Mouse (Mus musculus): Measurements from ENCODE around the gene Zfp758.
"Not testable (repeated sequence)": the region's sequence is repeated elsewhere in the genome, so short reads cannot be mapped to it uniquely, and the experiment has no call there.

Zfp758 gene

DNA sequence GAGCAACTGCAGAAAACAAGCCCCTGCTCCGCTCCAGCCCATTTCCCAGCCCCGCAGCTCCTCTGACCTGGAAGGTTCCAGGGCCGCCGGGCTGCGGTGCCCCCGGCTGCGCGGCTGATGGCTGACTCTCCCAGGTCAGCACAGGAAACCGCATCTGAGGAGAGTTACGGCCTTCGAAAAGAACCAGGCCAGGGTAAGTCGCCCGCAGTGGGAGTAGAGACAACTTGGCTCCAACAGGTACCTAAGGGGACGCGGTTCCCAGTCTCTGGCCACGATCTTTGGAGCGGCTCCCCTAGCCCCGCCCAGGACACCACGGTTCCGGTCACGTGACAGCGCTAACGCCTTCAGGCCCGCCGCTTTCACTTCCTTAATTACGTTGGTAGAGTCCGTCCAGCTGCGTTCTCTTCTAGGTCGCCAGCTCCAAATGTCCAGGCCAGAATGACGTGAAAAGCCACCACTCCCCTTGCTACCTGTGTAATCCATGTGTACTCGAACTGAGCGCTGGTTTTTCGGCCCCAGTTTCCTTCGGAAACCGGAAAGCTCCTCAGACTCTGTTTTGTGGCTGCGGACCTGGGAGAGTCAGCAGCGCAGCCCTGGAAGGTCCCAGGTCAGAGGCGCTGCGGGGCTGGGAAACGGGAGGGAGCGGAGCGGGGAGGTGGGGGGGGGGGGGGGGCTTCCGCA lies at the start of gene Zfp758, which contains the start of gene Zfp944:
Gene Zfp758 (plus strand): TSS at position 353 of the 681 bp plus-strand sequence.
Gene Zfp944 (minus strand): TSS at position 300 of the 681 bp plus-strand sequence.
- DNase-seq, result peak; percentile 24 to 54

DNA sequence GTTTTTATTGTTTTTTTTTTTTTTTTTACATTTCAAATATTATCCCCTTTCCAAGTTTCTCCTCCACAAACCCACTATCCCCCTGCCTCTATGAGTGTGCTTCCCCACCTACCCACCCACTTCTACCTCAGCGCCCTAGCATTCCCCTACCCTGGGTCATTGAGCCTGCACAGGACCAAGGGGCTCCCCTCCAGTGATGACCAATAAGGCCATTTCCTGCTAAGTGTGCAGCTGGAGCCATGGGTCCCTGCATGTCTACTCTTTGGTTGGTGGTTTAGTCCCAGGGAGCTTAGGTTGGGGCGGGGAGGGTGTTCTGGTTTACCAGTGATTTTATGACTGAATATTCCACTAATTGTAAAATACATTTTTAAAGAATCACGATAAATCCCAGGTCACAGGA lies 47.0 kb upstream of the Zfp758 start:
- DNase-seq, result peak; percentile 2

DNA sequence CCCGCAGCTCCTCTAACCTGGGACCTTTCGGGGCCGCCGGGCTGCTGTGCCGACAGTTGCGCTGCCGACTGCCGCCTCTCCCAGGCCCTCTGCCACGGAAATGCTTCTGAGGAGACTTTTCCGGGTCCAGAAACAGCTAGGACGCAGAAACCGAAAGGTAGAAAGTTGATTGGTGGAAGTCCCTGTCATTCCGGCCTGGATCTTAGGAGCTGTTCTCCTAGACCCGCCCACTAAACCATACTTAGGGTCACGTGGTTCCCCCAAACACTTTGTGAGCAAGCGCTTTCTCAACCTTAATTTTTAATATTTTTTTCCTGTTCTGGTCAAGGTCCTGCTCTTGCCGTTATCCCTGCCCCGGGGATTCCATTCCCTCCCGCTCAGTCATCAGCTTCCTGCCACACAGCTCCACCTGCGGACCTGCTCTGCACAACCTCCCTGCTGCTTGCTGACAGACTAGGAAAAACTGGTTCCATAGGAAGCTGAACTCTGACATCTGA lies 46.5 kb upstream of the Zfp758 start, which contains the start of gene CT030661.1:
Gene CT030661.1 (minus strand): TSS at position 108 of the 497 bp plus-strand sequence.
- peak; percentile 81 to 92 for DNase-seq

DNA sequence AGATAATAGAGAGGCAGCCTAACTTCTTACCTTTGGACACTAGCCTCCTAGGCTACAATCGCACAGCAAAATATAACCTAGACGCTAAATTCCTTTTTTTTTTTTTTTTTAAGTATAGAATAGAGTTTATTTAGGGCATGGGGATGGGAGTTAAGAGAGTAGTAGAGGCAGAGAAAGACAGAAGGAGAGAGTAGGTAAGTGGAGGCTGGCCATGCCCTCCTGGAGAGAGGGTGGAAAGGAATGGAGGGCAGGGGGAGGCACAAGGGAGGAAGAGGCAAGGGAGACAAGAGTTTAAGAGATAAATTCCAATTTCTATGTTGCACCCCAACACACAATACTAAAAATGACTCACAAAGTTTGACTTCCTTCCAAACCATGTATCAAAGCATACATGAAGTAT lies 46.0 kb upstream of the Zfp758 start:
- not testable (repeated sequence) for DNase-seq

DNA sequence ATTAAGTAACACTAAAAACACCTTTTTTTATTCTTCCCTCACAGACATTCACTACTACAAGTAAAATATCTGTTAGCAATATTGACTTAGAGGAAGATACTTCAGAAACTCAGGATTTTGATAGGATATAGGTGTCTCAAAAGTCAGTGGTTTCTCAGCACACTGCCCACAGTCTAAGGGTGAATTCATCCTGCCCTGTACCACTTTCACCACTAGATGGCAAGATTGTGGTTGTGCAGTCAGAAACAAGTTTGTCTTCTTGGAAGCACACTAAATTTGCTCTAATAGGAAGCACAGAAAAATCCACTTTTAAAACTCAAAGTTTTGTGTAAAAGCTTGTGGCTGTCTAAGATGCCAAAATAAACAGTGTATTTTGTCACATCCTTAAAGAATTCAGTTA lies 8.5 kb upstream of the Zfp758 start:
- DNase-seq, result no peak

DNA sequence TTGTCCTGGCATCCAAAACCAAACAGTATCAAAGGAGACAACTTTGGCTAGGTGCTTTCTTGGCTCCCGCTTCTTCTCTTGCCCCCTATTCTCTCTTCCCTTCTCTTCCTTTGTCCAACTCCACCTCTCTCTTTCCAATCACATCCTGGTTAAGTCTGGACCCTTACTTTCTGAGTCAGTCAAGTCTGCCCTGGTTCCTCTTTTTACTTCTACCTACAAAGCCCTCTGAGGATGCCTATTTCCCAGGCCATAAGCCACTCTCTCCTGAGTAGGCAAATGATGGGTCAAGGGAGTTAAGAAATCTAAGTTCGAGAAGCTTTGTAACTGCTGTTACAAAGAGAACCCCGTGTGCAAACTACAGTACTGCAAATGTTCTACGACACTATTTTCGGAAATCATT lies 681 bp upstream of the Zfp758 start:
- DNase-seq, result no peak

DNA sequence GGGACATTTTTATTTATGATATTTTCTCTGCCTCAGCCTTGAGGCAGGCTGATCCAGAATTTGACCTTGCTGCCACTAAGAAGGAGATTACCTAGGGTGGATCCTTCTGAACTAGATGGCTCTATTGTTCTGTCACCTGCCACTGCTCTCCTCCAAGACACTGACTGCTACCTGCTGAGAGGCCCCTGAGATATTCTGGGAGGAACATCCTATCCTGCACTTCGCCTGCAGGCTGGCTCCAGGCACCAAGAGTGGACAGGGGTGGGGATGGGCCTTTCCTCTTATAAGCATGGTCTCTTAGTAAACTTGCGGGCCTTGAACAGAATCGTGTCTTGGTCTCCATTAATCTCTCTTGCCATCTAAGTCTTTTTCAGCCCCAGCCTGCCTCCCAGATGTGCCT lies 2.6 kb downstream of the Zfp758 start:
- DNase-seq, result no peak

DNA sequence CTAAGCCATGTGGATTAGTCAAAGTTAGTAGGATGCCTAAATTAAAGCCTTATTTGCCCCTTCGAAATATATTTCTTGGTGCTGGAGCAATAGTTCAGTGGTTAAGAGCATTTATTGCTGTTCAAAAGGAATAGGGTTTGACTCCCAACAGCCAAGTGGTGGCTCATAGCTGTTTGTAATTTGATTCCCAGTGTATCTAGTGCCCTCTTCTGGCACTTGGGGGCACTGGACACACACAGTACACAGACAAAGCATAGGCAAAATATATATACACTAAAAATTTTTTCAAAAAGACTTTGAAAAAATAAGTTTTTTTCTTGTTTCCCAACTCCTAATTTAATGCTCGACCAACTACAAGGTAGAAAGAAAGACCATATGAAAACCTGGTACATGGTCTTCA lies 49.5 kb downstream of the Zfp758 start:
- DNase-seq, result peak in 1 of 2 experiments; percentile 12

DNA sequence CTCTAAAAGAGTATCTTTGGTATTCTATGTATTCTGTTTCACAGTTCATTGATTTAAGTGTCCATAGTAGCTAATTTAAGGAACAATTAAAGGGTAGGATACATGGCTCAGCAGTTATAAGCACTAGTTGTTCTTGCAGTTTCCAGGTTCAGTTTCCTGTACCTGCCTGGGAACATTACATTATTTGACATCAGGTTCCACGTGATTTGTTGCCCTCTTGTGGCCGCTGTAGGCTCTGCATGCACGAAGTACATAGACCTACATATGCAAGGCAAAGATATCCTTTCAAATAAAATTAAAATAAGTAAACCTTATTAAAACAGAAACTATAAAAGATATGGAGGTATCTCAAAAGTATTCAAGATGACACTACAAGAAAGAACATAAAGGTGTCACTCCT lies 56.3 kb downstream of the Zfp758 start:
- DNase-seq, result peak; percentile 66 to 75

DNA sequence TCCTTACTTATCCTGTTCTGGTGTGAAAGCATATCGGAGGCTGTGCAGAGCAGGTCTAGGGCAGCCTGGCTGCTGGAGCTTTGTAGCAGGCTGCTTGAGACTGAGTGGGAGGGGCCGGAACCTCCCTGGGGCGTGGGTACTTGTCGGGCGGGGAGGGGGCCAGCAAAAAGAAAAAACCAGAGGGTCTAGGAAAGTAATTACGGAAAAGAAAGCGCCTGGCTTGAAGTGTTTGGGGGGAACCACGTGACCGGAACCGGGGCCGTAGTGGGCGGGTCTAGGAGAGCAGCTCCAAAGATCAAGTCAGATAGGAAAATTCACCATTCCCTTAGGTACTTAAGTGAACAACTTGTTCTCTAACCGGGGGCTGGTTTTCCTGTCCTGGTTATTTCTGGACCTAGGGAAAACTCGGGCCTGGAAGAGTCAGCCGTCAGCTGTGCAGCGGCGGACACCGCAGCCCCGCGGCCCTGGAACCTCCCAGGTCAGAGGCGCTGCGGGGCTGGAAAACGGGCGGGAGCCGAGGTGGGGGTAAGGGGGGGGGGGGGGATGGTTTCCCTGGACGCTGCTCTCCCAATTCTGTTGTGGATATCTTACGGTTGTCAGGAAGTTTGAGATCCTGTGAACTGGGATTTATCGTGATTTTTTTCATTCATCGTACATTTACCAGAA lies 62.8 kb downstream of the Zfp758 start, which contains the start of gene Zfp946:
Gene Zfp946 (plus strand): TSS at position 271 of the 666 bp plus-strand sequence.
- peak; percentile 74 to 76 for DNase-seq

DNA sequence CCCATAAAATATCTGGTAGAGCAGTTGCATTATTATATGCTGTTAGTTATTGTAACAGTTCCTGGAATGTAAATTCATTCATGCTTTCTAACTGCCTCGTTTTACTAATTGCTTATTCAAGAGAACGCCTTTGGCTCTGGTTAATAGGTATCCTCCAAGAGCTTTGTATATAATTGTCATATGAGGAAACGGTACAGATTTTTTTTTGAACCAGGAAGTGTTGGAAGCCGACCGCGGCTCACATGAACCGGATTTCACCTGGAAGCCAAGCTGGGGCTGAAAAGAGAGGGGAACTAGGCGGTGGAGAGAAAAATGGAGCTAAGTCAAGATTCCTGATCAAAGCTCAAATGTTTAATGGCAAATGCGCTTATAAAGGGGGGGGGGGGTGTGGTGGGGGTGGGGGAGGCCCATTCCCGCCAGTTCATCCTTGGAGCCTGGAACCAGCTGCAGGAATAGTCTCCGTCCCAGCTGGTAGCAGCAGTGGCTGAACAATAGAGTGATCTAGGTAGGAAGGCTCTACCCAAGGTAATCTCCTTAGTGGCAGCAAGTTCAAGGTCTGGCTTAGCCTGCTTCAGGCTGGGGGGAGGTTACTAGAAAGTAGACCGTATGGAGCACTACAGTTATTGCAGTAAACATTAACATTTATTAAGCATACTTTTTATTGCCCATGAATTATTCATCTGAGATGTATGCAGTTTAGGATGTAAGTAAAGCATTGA lies 63.5 kb downstream of the Zfp758 start:
- DNase-seq, result peak; percentile 7 to 13

Measured in cerebellum, postnatal 36 days (tissue).